Mouse (Mus musculus) hindbrain, embryonic 14.5 days (tissue): ENCODE results near the gene Zxdc. TPM values are rescaled to one million over a fixed set of nuclear protein-coding genes. Genes with fewer than 3 reads are reported as not detected.

ENCODE experiments used
- ATAC-seq: fragments of 200-750 bp; cut with Nextera tagmentation; 2 replicates; pipeline ENCODE4 v1.8.0; 2017; ENCODE audit warnings: moderate number of reproducible peaks, mild to moderate bottlenecking, moderate TSS enrichment, moderate library complexity; ENCODE audit not compliant: low FRiP score
- DNase-seq: peaks from one replicate; pipeline ENCODE4 v3.0.0-alpha.2; 2015; ENCODE audit warnings: low spot score
- H3K27ac ChIP-seq: fragments of 300-500 bp; sonication (generic); 2 replicates; pipeline ENCODE4 v1.5.1; 2014; ENCODE audit warnings: mild to moderate bottlenecking, moderate library complexity
- H3K27me3 ChIP-seq: fragments of 300-500 bp; sonication (generic); 2 replicates; pipeline ENCODE4 v1.6.1; 2014; ENCODE audit warnings: mild to moderate bottlenecking, low read length, mixed read lengths; ENCODE audit not compliant: control insufficient read depth, insufficient read depth
- H3K36me3 ChIP-seq: fragments of 300-500 bp; sonication (generic); replicated peaks from 2 replicates; pipeline ENCODE4 v1.6.1; 2014; ENCODE audit not compliant: control insufficient read depth, insufficient read depth
- H3K4me1 ChIP-seq: fragments of 300-500 bp; sonication (generic); replicated peaks from 2 replicates; pipeline ENCODE4 v1.6.1; 2014; ENCODE audit warnings: antibody characterized with exemption, low read length, mixed read lengths; ENCODE audit not compliant: control insufficient read depth, insufficient read depth
- H3K4me2 ChIP-seq: fragments of 300-500 bp; sonication (generic); replicated peaks from 2 replicates; pipeline ENCODE4 v1.6.1; 2014; ENCODE audit warnings: mild to moderate bottlenecking, moderate library complexity
- H3K4me3 ChIP-seq: fragments of 300-500 bp; sonication (generic); replicated peaks from 2 replicates; pipeline ENCODE4 v1.5.1; 2014; ENCODE audit warnings: mild to moderate bottlenecking, low read length
- H3K9ac ChIP-seq: fragments of 300-500 bp; sonication (generic); 2 replicates; pipeline ENCODE4 v1.6.1; 2014
- H3K9me3 ChIP-seq: fragments of 300-500 bp; sonication (generic); 2 replicates; pipeline ENCODE4 v1.6.1; 2016; ENCODE audit warnings: low read length; ENCODE audit not compliant: control insufficient read depth
- WGBS: fragments of 180-500 bp; shearing (Covaris S2); extraction: QIAGEN DNeasy Blood & Tissue Kit; methylation state at CpG from one replicate; pipeline ENCODE4 v1.1.7; 2014; 5-methylcytosine and 5-hydroxymethylcytosine counted together
- polyA plus RNA-seq: library from polyadenylated mRNA; unstranded; fragments of >200 nt; fragmentation: Nextera tagmentation; extraction: Ambion mirVana; gene quantifications from 2 replicates; pipeline ENCODE4 v1.2.1, GENCODE M21; 2014

The Zxdc gene
- polyA plus RNA-seq, 1 experiment from 2014 or later, result 17.7 TPM

DNA sequence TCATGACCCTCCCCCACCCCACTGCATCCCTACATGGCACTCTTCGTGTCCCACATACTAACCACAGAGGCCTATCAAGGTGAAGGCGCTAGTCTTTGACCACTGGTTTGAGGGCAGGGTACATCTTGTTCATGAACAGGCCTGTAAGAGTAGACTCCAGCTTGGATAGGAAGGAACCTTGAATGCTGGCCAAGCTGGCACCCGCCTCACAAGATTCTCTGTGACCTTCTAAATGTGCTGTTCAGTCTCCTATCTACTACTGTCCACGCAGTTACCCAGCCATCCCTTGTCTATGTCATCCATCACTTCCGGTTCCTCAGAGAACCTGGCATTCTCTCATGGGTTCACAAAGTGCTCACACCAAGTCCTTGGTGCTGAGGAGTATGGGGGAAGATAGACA is 6.0 kb upstream of the Zxdc start:
- Histone ChIP-seq H3K9ac (no peak overlapping the region), H3K4me1 (no peaks in the 10 kb centered on the region; the same call in 1 of the 2 replicates), H3K4me2 (no peak overlapping the region), H3K9me3 (no peaks in the 10 kb centered on the region), H3K27ac (no peak overlapping the region), H3K27me3 (no peaks in the 10 kb centered on the region), H3K4me3 (no peak overlapping the region), H3K36me3 (no peaks in the 10 kb centered on the region)
- 86% methylated on average over 5 of the region's 5 CpGs for WGBS
- ATAC-seq (no peak), DNase-seq (no peak)

DNA sequence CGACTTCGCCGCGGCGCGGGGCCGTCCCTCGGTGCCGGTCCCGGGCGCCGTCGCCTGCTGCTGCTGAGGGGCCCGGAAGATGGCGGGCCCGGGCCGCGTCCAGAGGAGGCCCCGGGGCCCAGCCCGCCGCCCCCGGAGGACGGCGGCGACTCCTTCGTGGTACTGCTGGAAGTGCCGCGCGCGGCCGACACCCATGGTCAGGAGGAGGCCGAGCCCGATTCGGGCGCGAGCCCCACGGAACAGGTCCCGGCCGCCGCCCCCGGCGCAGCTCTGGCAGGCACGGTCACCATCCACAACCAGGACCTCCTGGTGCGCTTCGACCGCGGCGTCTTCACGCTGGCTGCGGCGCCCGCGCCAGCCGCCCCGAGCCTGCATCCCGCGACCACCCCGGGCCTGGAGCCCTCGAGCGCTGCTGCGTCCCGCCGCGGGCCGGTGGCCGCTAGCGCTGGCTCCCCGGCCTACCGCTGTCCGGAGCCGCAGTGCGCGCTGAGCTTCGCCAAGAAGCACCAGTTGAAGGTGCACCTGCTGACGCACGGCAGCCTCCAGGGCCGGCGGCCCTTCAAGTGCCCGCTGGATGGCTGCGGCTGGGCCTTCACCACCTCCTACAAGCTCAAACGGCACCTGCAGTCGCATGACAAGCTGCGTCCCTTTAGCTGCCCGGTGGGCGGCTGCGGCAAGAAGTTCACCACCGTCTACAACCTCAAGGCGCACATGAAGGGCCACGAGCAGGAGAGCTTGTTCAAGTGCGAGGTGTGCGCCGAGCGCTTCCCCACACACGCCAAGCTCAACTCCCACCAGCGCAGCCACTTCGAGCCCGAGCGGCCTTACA is 647 bp downstream of the Zxdc start:
- ATAC-seq (peak; percentile 83), DNase-seq (peak; percentile 25)
- Histone ChIP-seq H3K27me3 (no peaks in the 10 kb centered on the region), H3K4me3 (peak overlapping the region; percentile 98), H3K36me3 (peaks cover 30% of the 10 kb centered on the region), H3K9ac (peak overlapping the region; percentile 92), H3K4me2 (peak overlapping the region; percentile 96), H3K4me1 (peaks cover 25% of the 10 kb centered on the region), H3K27ac (peak overlapping the region; percentile 84), H3K9me3 (no peaks in the 10 kb centered on the region)
- under 1% methylated on average over 84 of the region's 98 CpGs for WGBS

- Histone ChIP-seq H3K27me3 (no peaks in the 10 kb centered on the region), H3K9ac (no peak overlapping the region), H3K4me1 (peaks cover 25% of the 10 kb centered on the region), H3K4me3 (no peak overlapping the region), H3K27ac (no peak overlapping the region), H3K36me3 (peaks cover 76% of the 10 kb centered on the region), H3K9me3 (no peaks in the 10 kb centered on the region), H3K4me2 (no peak overlapping the region)
- ATAC-seq (no peak), DNase-seq (no peak)
- 96% methylated on average over 4 of the region's 4 CpGs for WGBS
Observed at GRCm38 (mm10) chr6:90374647-90375046, 5.4 kb downstream of the Zxdc start.

- H3K9ac ChIP-seq, result no peak overlapping the region
- H3K4me2 ChIP-seq, result no peak overlapping the region
- peaks cover 98% of the 10 kb centered on the region for H3K36me3 ChIP-seq
- ATAC-seq (no peak), DNase-seq (no peak)
- H3K27me3 ChIP-seq, result no peaks in the 10 kb centered on the region
- no peak overlapping the region for H3K4me3 ChIP-seq
- WGBS, result 95% methylated on average over 2 of the region's 2 CpGs
- H3K4me1 ChIP-seq, result peaks cover 5% of the 10 kb centered on the region
- no peaks in the 10 kb centered on the region for H3K9me3 ChIP-seq
- no peak overlapping the region for H3K27ac ChIP-seq
Observed at GRCm38 (mm10) chr6:90377708-90378107, 8.4 kb downstream of the Zxdc start.

- H3K9me3 ChIP-seq, result no peaks in the 10 kb centered on the region
- 96% methylated on average over 2 of the region's 2 CpGs for WGBS
- ATAC-seq (no peak), DNase-seq (no peak)
- H3K4me2 ChIP-seq, result no peak overlapping the region
- H3K36me3 ChIP-seq, result peaks cover 95% of the 10 kb centered on the region
- H3K4me3 ChIP-seq, result no peak overlapping the region
- no peak overlapping the region for H3K27ac ChIP-seq
- no peak overlapping the region for H3K9ac ChIP-seq
- H3K27me3 ChIP-seq, result no peaks in the 10 kb centered on the region
- no peaks in the 10 kb centered on the region for H3K4me1 ChIP-seq
Observed at GRCm38 (mm10) chr6:90381465-90381864, 12.2 kb downstream of the Zxdc start.

DNA sequence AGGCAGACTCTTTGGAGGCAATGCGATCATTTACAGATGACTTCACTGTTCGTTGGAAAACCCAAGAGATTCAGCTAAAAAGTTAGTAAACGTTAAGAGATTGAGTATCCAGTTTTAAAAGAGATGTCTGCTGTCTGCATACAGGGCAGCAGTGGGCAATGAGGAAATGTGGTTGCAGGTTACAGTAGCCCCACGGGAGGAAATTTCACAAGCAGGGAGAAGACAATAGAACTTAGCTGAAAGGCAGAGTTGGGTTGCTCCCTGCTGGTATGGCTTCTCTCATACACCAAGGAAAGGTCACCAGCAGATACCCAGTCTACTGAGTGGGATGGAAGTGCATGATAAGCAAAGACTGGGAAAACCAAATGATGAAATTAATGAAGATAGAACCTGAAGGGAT is 21.3 kb downstream of the Zxdc start:
- no peaks in the 10 kb centered on the region for H3K27me3 ChIP-seq
- no peak overlapping the region for H3K4me3 ChIP-seq
- WGBS, result 88% methylated on average over 4 of the region's 4 CpGs
- H3K36me3 ChIP-seq, result peaks cover 71% of the 10 kb centered on the region
- H3K9ac ChIP-seq, result no peak overlapping the region
- H3K9me3 ChIP-seq, result no peaks in the 10 kb centered on the region
- no peaks in the 10 kb centered on the region for H3K4me1 ChIP-seq
- DNase-seq, result no peak
- no peak overlapping the region for H3K4me2 ChIP-seq
- no peak for ATAC-seq
- H3K27ac ChIP-seq, result no peak overlapping the region

- no peaks in the 10 kb centered on the region for H3K4me1 ChIP-seq
- H3K27me3 ChIP-seq, result no peaks in the 10 kb centered on the region
- no peak overlapping the region for H3K4me2 ChIP-seq
- no peak overlapping the region for H3K27ac ChIP-seq
- WGBS, result 76% methylated on average over 3 of the region's 3 CpGs
- no peak for ATAC-seq
- H3K36me3 ChIP-seq, result peaks cover 47% of the 10 kb centered on the region
- no peak for DNase-seq
- H3K4me3 ChIP-seq, result no peak overlapping the region
- no peak overlapping the region for H3K9ac ChIP-seq
- H3K9me3 ChIP-seq, result no peaks in the 10 kb centered on the region
Observed at GRCm38 (mm10) chr6:90393948-90394347, 24.7 kb downstream of the Zxdc start.

DNA sequence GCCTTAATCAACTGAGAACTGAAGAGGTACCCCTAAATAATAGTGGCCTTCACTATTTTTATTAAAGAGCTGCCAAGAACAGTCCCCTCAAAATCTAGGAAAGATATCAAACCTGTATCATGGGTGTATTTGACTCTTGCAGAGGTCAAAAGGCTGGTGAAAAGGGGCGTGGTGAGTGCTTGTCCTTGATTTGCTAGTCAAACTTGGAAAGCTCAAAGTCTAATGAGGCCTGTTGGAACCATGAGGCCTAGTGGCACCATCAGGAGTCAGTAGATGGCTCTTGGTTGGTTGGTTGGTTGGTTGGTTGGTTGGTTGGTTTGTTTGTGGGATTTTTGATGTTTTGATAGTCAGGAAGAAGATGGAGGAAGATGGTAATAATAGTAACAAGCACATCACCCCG is 26.5 kb downstream of the Zxdc start:
- no peak for ATAC-seq
- no peak overlapping the region for H3K9ac ChIP-seq

DNA sequence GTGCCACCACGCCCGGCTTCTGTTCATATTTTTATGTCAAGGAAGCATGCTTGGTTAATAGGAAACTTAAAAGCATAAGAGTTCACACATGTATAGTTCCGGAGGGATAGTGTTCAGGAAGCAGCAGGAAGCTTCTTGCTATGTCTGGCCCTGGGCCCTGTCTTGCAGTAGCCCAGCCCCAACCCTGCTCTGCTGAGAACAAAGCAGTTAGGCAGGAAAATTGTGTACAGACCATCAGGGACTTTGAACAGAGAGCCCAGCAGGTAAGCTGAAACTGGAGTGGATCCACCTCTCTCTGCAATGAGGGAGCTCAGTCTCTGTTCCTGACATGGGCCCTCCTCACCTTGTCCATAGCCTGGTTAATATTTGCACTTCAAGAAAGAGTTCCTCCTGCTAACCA is 28.0 kb downstream of the Zxdc start:
- Histone ChIP-seq H3K27me3 (no peaks in the 10 kb centered on the region), H3K36me3 (peaks cover 46% of the 10 kb centered on the region), H3K9me3 (no peaks in the 10 kb centered on the region), H3K4me3 (no peak overlapping the region), H3K4me1 (no peaks in the 10 kb centered on the region), H3K27ac (no peak overlapping the region), H3K4me2 (no peak overlapping the region), H3K9ac (no peak overlapping the region)
- 94% methylated on average over 3 of the region's 3 CpGs for WGBS
- no peak for DNase-seq
- ATAC-seq, result no peak

More for the DNA sequence above, 26.5 kb downstream of the Zxdc start:
- DNase-seq, result no peak
- no peaks in the 10 kb centered on the region for H3K27me3 ChIP-seq
- no peaks in the 10 kb centered on the region for H3K9me3 ChIP-seq
- no peak overlapping the region for H3K4me3 ChIP-seq
- no peak overlapping the region for H3K27ac ChIP-seq
- H3K4me2 ChIP-seq, result no peak overlapping the region
- WGBS, result 93% methylated on average over 2 of the region's 2 CpGs
- H3K4me1 ChIP-seq, result no peaks in the 10 kb centered on the region
- H3K36me3 ChIP-seq, result peaks cover 47% of the 10 kb centered on the region
